Mouse (Mus musculus) MEL (cell line): ENCODE data around the gene Alg9. TPM values are rescaled to one million over a fixed set of nuclear protein-coding genes. Genes with fewer than 3 reads are reported as not detected.
A peak's percentile ranks its signal among the peaks of the same experiment; 100 is the strongest.

ENCODE experiments used
- DNase-seq: peaks from one replicate; pipeline ENCODE4 v3.0.0; 2011; ENCODE audit warnings: low read depth, low spot score
- H3K27ac ChIP-seq: 2 replicates; pipeline ENCODE4 v1.5.1; 2012; ENCODE audit warnings: low read depth, mild to moderate bottlenecking, control low read depth, low read length, moderate library complexity; ENCODE audit not compliant: control insufficient read depth
- H3K27me3 ChIP-seq, 2 experiments: fragments of 150-350 bp in 1 of 2; sonication (generic) in 1 of 2; 2 replicates each; pipeline ENCODE4 v1.6.1; 2012; ENCODE audit warnings: low read length in 2 of 2, mild to moderate bottlenecking in 2 of 2, improper control_type of control experiment in 1 of 2, moderate library complexity in 1 of 2; ENCODE audit not compliant: insufficient read depth in 2 of 2, control insufficient read depth in 1 of 2
- H3K36me3 ChIP-seq, 2 experiments: 2 replicates each; pipeline ENCODE4 v1.6.1; 2012 to 2014; ENCODE audit warnings: low read length in 2 of 2, improper control_type of control experiment in 1 of 2, inconsistent platforms in 1 of 2, mild to moderate bottlenecking in 1 of 2; ENCODE audit not compliant: insufficient read depth in 2 of 2, control insufficient read depth in 1 of 2
- H3K4me1 ChIP-seq, 2 experiments: fragments of 150-350 bp in 1 of 2; sonication (generic) in 1 of 2; 2 replicates each; pipeline ENCODE4 v1.6.1; 2012; ENCODE audit warnings: low read length in 2 of 2, improper control_type of control experiment in 1 of 2, mild to moderate bottlenecking in 1 of 2; ENCODE audit not compliant: insufficient read depth in 2 of 2, control insufficient read depth in 1 of 2
- H3K4me3 ChIP-seq, 2 experiments: fragments of 150-350 bp in 1 of 2; sonication (generic) in 1 of 2; 2 replicates each; pipeline ENCODE4 v1.5.1; 2012; ENCODE audit warnings: low read depth in 2 of 2, low read length in 2 of 2, mild to moderate bottlenecking in 2 of 2, moderate library complexity in 2 of 2, control low read depth in 1 of 2, improper control_type of control experiment in 1 of 2; ENCODE audit not compliant: control insufficient read depth in 1 of 2, insufficient read depth in 1 of 2
- H3K79me2 ChIP-seq: 2 replicates; pipeline ENCODE4 v1.6.1; 2012; ENCODE audit warnings: mild to moderate bottlenecking, low read length, moderate library complexity; ENCODE audit not compliant: control insufficient read depth, poor library complexity, insufficient read depth
- H3K9ac ChIP-seq: 2 replicates; pipeline ENCODE4 v1.6.1; 2012; ENCODE audit warnings: low read depth, mild to moderate bottlenecking, control low read depth, low read length, moderate library complexity; ENCODE audit not compliant: control insufficient read depth, poor library complexity, severe bottlenecking
- H3K9me3 ChIP-seq: fragments of 150-350 bp; sonication (generic); replicated peaks from 2 replicates; pipeline ENCODE4 v1.6.1; 2012; ENCODE audit warnings: mild to moderate bottlenecking, low read length, improper control_type of control experiment, moderate library complexity; ENCODE audit not compliant: insufficient read depth
- CHD1 ChIP-seq: IDR thresholded peaks from 2 replicates; pipeline ENCODE4 v1.6.1; 2012; ENCODE audit warnings: low read depth, mild to moderate bottlenecking, inconsistent platforms, low read length, improper control_type of control experiment
- CHD2 ChIP-seq: IDR thresholded peaks from 2 replicates; pipeline ENCODE4 v1.6.1; 2011; ENCODE audit warnings: low read length, improper control_type of control experiment
- E2F4 ChIP-seq: IDR thresholded peaks from 2 replicates; pipeline ENCODE4 v1.6.1; 2011; ENCODE audit warnings: low read depth, low read length, improper control_type of control experiment, borderline replicate concordance
- GABPA ChIP-seq: IDR thresholded peaks from 2 replicates; pipeline ENCODE4 v1.6.1; 2012; ENCODE audit warnings: low read depth, mild to moderate bottlenecking, inconsistent platforms, low read length, improper control_type of control experiment, moderate library complexity
- GATA1 ChIP-seq: IDR thresholded peaks from 2 replicates; pipeline ENCODE4 v1.6.1; 2011; ENCODE audit warnings: low read depth, low read length, improper control_type of control experiment
- HCFC1 ChIP-seq: IDR thresholded peaks from 2 replicates; pipeline ENCODE4 v1.6.1; 2012; ENCODE audit warnings: low read depth, mild to moderate bottlenecking, inconsistent platforms, low read length, improper control_type of control experiment, moderate library complexity
- JUND ChIP-seq: IDR thresholded peaks from 2 replicates; pipeline ENCODE4 v1.6.1; 2011; ENCODE audit warnings: low read depth, mild to moderate bottlenecking, improper control_type of control experiment, low read length
- KAT2A ChIP-seq: conservative IDR thresholded peaks from 2 replicates; pipeline ENCODE4 v1.6.1; 2012; ENCODE audit warnings: low read depth, low read length, improper control_type of control experiment, inconsistent platforms
- MAZ ChIP-seq: IDR thresholded peaks from 2 replicates; pipeline ENCODE4 v1.6.1; 2012; ENCODE audit warnings: low read depth, mild to moderate bottlenecking, inconsistent platforms, low read length, improper control_type of control experiment
- MEF2A ChIP-seq: IDR thresholded peaks from 2 replicates; pipeline ENCODE4 v1.6.1; 2014; ENCODE audit warnings: low read depth, mild to moderate bottlenecking, inconsistent platforms, low read length, improper control_type of control experiment; ENCODE audit not compliant: poor library complexity, insufficient replicate concordance, severe bottlenecking; ENCODE audit errors: extremely low read depth
- MXI1 ChIP-seq: IDR thresholded peaks from 2 replicates; pipeline ENCODE4 v1.6.1; 2011; ENCODE audit warnings: mild to moderate bottlenecking, low read depth, low read length, improper control_type of control experiment
- NRF1 ChIP-seq: IDR thresholded peaks from 2 replicates; pipeline ENCODE4 v1.6.1; 2014; ENCODE audit warnings: low read depth, mild to moderate bottlenecking, inconsistent platforms, low read length, improper control_type of control experiment, moderate library complexity; ENCODE audit not compliant: poor library complexity, insufficient read depth, severe bottlenecking
- RAD21 ChIP-seq: IDR thresholded peaks from 2 replicates; pipeline ENCODE4 v1.6.1; 2011; ENCODE audit warnings: mild to moderate bottlenecking, low read depth, low read length, improper control_type of control experiment
- SIN3A ChIP-seq: IDR thresholded peaks from 2 replicates; pipeline ENCODE4 v1.6.1; 2012; ENCODE audit warnings: low read length, improper control_type of control experiment, inconsistent platforms
- TCF12 ChIP-seq: IDR thresholded peaks from 2 replicates; pipeline ENCODE4 v1.6.1; 2014; ENCODE audit warnings: low read depth, mild to moderate bottlenecking, inconsistent platforms, low read length, improper control_type of control experiment, moderate library complexity
- UBTF ChIP-seq: IDR thresholded peaks from 2 replicates; pipeline ENCODE4 v1.6.1; 2012; ENCODE audit warnings: low read depth, mild to moderate bottlenecking, inconsistent platforms, low read length, improper control_type of control experiment, moderate library complexity, borderline replicate concordance; ENCODE audit not compliant: insufficient read depth
- USF2 ChIP-seq, 2 experiments: IDR thresholded peaks; 2 replicates each; pipeline ENCODE4 v1.6.1; 2011 to 2012; ENCODE audit warnings: improper control_type of control experiment in 2 of 2, low read length in 2 of 2, borderline replicate concordance in 1 of 2, inconsistent platforms in 1 of 2, low read depth in 1 of 2, mild to moderate bottlenecking in 1 of 2; ENCODE audit not compliant: insufficient read depth in 1 of 2
- ZC3H11A ChIP-seq: IDR thresholded peaks from 2 replicates; pipeline ENCODE4 v1.6.1; 2012; ENCODE audit warnings: low read depth, mild to moderate bottlenecking, inconsistent platforms, low read length, improper control_type of control experiment
- ZMIZ1 ChIP-seq: IDR thresholded peaks from 2 replicates; pipeline ENCODE4 v1.6.1; 2012; ENCODE audit warnings: low read depth, mild to moderate bottlenecking, inconsistent platforms, low read length, improper control_type of control experiment, moderate library complexity
- polyA plus RNA-seq, 2 experiments: library from polyadenylated mRNA; stranded (reverse) in 1 of 2; unstranded in 1 of 2; fragments of >175 nt in 1 of 2; fragments of >200 nt in 1 of 2; gene quantifications; 2 replicates each; pipeline versions ENCODE4 v1.2.1 to v1.2.4; 2012; ENCODE audit warnings: low replicate concordance in 2 of 2, low read depth in 1 of 2; ENCODE audit not compliant: insufficient read length in 2 of 2, insufficient read depth in 1 of 2, missing spikeins in 1 of 2
- total RNA-seq: library from RNA; depleted of rRNA; stranded (reverse); fragments of 300-350 nt; gene quantifications from 2 replicates; pipeline ENCODE4 v1.2.3, GENCODE M21; 2012

Alg9 gene
- total and polyA plus RNA-seq, 3 experiments, result 23.3 to 46.7 TPM; not detected in 1

GRCm38 (mm10) chr9:50738914-50739870 lies 35.6 kb upstream of the Alg9 start, which contains the start of gene Dixdc1:
Gene Dixdc1, minus strand, starts transcription at chr9:50739517.
- no peak for TF ChIP-seq JUND
- TF ChIP-seq CHD1, result no peak
- no peak for TF ChIP-seq NRF1
- TF ChIP-seq MEF2A, result no peak
- H3K36me3 ChIP-seq, result no peaks in the 10 kb centered on the region
- no peaks in the 10 kb centered on the region for H3K9me3 ChIP-seq
- peak within 1 kb of the TSS in 1 of 2 experiments; percentile 24; a peak in 2 of 4 replicates for H3K4me3 ChIP-seq
- H3K27me3 ChIP-seq, result peaks cover 3 to 6% of the 10 kb centered on the region in 2 experiments; a peak in 3 of 4 replicates
- DNase-seq, result peak; percentile 85
- H3K9ac ChIP-seq, result no peak within 1 kb of the TSS
- no peak within 1 kb of the TSS for H3K27ac ChIP-seq
- peaks cover 0 to 3% of the 10 kb centered on the region in 2 experiments; a peak in 1 of 4 replicates for H3K4me1 ChIP-seq
- no peaks in the 10 kb centered on the region for H3K79me2 ChIP-seq

GRCm38 (mm10) chr9:50740867-50741784 lies 33.7 kb upstream of the Alg9 start:
- no peak overlapping the region for H3K4me3 ChIP-seq
- no peaks in the 10 kb centered on the region for H3K9me3 ChIP-seq
- no peak for TF ChIP-seq CHD1
- no peak for TF ChIP-seq GABPA
- no peak for TF ChIP-seq E2F4
- no peak for TF ChIP-seq ZMIZ1
- TF ChIP-seq UBTF, result no peak
- no peak for TF ChIP-seq MXI1
- TF ChIP-seq ZC3H11A, result no peak
- no peak for TF ChIP-seq USF2 (IDR thresholded peaks at IDR 0.05; ENCODE audit: borderline replicate concordance in 1 of 2, insufficient read depth in 1 of 2, low read depth in 1 of 2, low read length in 2 of 2)
- TF ChIP-seq RAD21, result no peak
- no peak for TF ChIP-seq TCF12
- no peak for TF ChIP-seq KAT2A
- TF ChIP-seq SIN3A, result no peak
- no peak for TF ChIP-seq GATA1
- no peak for TF ChIP-seq JUND
- no peak for TF ChIP-seq CHD2
- no peak for TF ChIP-seq HCFC1
- TF ChIP-seq MAZ, result no peak
- no peaks in the 10 kb centered on the region for H3K36me3 ChIP-seq
- H3K79me2 ChIP-seq, result no peaks in the 10 kb centered on the region
- DNase-seq, result no peak
- peaks cover 0 to 3% of the 10 kb centered on the region in 2 experiments; a peak in 1 of 4 replicates for H3K4me1 ChIP-seq
- no peak overlapping the region for H3K9ac ChIP-seq
- no peak overlapping the region for H3K27ac ChIP-seq
- peaks cover 7 to 11% of the 10 kb centered on the region in 2 experiments; a peak in 3 of 4 replicates for H3K27me3 ChIP-seq
